Mouse (Mus musculus) erythroblast, embryonic 14.5 days (primary cell): Measurements from ENCODE around the gene Zfp668.

Source experiments
- GATA1 ChIP-seq: IDR thresholded peaks from 2 replicates; pipeline ENCODE4 v1.6.1; 2012; ENCODE audit warnings: low read length, inconsistent platforms, mixed read lengths
- TAL1 ChIP-seq: IDR thresholded peaks from 3 replicates; pipeline ENCODE4 v1.6.1; 2012; ENCODE audit warnings: low read length, inconsistent platforms, mixed read lengths

DNA sequence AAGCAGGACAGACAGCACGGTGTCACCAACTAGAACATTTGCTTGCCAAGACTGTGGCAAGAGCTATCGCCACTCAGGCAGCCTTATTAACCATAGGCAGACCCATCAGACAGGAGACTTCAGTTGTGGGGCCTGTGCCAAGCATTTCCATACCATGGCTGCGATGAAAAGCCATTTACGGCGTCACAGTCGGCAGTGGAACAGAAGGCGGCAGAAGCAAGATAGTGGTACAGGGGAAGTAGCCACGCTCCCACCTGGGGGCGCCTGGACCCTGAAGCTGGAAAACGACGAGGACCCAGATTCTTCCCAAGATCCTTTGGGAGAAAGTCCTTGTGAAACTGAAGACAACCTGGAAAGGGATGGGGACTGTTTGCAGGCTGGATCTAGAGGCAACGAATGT, 3.8 kb upstream of the Zfp668 start:
- TF ChIP-seq GATA1 (no peak), TAL1 (no peak)
